Mouse (Mus musculus): Measurements from ENCODE around the gene Man2a2.
"Not testable (repeated sequence)": the region's sequence is repeated elsewhere in the genome, so short reads cannot be mapped to it uniquely, and the experiment has no call there.

The Man2a2 gene

GRCm38 (mm10) chr7:80339371-80339770 lies 31.8 kb downstream of the Man2a2 start:
- peak; percentile 68 for DNase-seq (ENCODE audit: low read depth, low spot score)

- no peak for DNase-seq (ENCODE audit: low read depth, low spot score)
These were observed 34.2 kb downstream of the Man2a2 start for GRCm38 (mm10) chr7:80336932-80337331.

- DNase-seq (ENCODE audit: low read depth, low spot score), result no peak
These were observed 36.3 kb downstream of the Man2a2 start for GRCm38 (mm10) chr7:80334848-80335247.

GRCm38 (mm10) chr7:80331433-80331832 lies 39.7 kb downstream of the Man2a2 start:
- no peak for DNase-seq (ENCODE audit: low read depth, low spot score)

GRCm38 (mm10) chr7:80330278-80330677 lies 40.9 kb downstream of the Man2a2 start:
- DNase-seq (ENCODE audit: low read depth, low spot score), result no peak

- no peak for DNase-seq (ENCODE audit: low read depth, low spot score)
These were observed 45.1 kb downstream of the Man2a2 start for GRCm38 (mm10) chr7:80326076-80326475.

- DNase-seq (ENCODE audit: low read depth, low spot score), result no peak
These were observed 45.8 kb downstream of the Man2a2 start for GRCm38 (mm10) chr7:80325292-80325868.

- not testable (repeated sequence) for DNase-seq (ENCODE audit: low read depth, low spot score)
These were observed 46.4 kb downstream of the Man2a2 start for GRCm38 (mm10) chr7:80324816-80325119.

- DNase-seq (ENCODE audit: low read depth, low spot score), result peak; percentile 95
These were observed 46.9 kb downstream of the Man2a2 start, which contains the start of gene Rccd1 for GRCm38 (mm10) chr7:80324043-80324815. Gene Rccd1, minus strand, starts transcription at chr7:80324454.

- no peak for DNase-seq (ENCODE audit: low read depth, low spot score)
These were observed 47.8 kb downstream of the Man2a2 start for GRCm38 (mm10) chr7:80323336-80323735.

GRCm38 (mm10) chr7:80319846-80320496 lies 51.2 kb downstream of the Man2a2 start:
- no peak for DNase-seq (ENCODE audit: low read depth, low spot score)

GRCm38 (mm10) chr7:80318670-80319069 lies 52.5 kb downstream of the Man2a2 start:
- DNase-seq (ENCODE audit: low read depth, low spot score), result no peak

- no peak for DNase-seq (ENCODE audit: low read depth, low spot score)
These were observed 53.6 kb downstream of the Man2a2 start for GRCm38 (mm10) chr7:80317439-80318115.

GRCm38 (mm10) chr7:80315733-80316132 lies 55.4 kb downstream of the Man2a2 start:
- DNase-seq (ENCODE audit: low read depth, low spot score), result no peak

GRCm38 (mm10) chr7:80310771-80311170 lies 60.4 kb downstream of the Man2a2 start:
- no peak for DNase-seq (ENCODE audit: low read depth, low spot score)

- peak; percentile 40 for DNase-seq (ENCODE audit: low read depth, low spot score)
These were observed 63.4 kb downstream of the Man2a2 start for GRCm38 (mm10) chr7:80307766-80308165.

- DNase-seq (ENCODE audit: low read depth, low spot score), result peak; percentile 47
These were observed 69.7 kb downstream of the Man2a2 start for GRCm38 (mm10) chr7:80301522-80301921.

GRCm38 (mm10) chr7:80299568-80299967 lies 71.6 kb downstream of the Man2a2 start:
- peak; percentile 42 for DNase-seq (ENCODE audit: low read depth, low spot score)
